Mouse (Mus musculus) neural tube, embryonic 11.5 days (tissue): ENCODE measurements around the gene Stat4. TPM values are rescaled to one million over a fixed set of nuclear protein-coding genes. Genes with fewer than 3 reads are reported as not detected.
A peak's percentile ranks its signal among the peaks of the same experiment; 100 is the strongest.

Source experiments
- ATAC-seq: fragments of 200-750 bp; cut with Nextera tagmentation; 2 replicates; pipeline ENCODE4 v1.8.0; 2017; ENCODE audit warnings: moderate number of reproducible peaks, mild to moderate bottlenecking, moderate TSS enrichment, moderate library complexity; ENCODE audit not compliant: insufficient read depth, low FRiP score, low TSS enrichment
- DNase-seq: peaks from one replicate; pipeline ENCODE4 v3.0.0-alpha.2; 2015; ENCODE audit warnings: low spot score
- H3K27ac ChIP-seq: fragments of 300-500 bp; sonication (generic); 2 replicates; pipeline ENCODE4 v1.5.1; 2014; ENCODE audit warnings: low read depth, mild to moderate bottlenecking, low read length
- H3K27me3 ChIP-seq: fragments of 300-500 bp; sonication (generic); 2 replicates; pipeline ENCODE4 v1.6.1; 2014; ENCODE audit warnings: mild to moderate bottlenecking, low read length, mixed read lengths; ENCODE audit not compliant: control insufficient read depth, insufficient read depth
- H3K36me3 ChIP-seq: fragments of 300-500 bp; sonication (generic); 2 replicates; pipeline ENCODE4 v1.6.1; 2014; ENCODE audit warnings: mild to moderate bottlenecking, low read length, moderate library complexity, mixed read lengths; ENCODE audit not compliant: control insufficient read depth, insufficient read depth
- H3K4me1 ChIP-seq: fragments of 300-500 bp; sonication (generic); 2 replicates; pipeline ENCODE4 v1.6.1; 2014; ENCODE audit warnings: low read length, mixed read lengths; ENCODE audit not compliant: control insufficient read depth, insufficient read depth
- H3K4me2 ChIP-seq: fragments of 300-500 bp; sonication (generic); 2 replicates; pipeline ENCODE4 v1.6.1; 2014; ENCODE audit warnings: low read depth, mild to moderate bottlenecking, moderate library complexity
- H3K4me3 ChIP-seq: fragments of 300-500 bp; sonication (generic); 2 replicates; pipeline ENCODE4 v1.5.1; 2014; ENCODE audit warnings: low read depth, low read length
- H3K9ac ChIP-seq: fragments of 300-500 bp; sonication (generic); 2 replicates; pipeline ENCODE4 v1.6.1; 2014; ENCODE audit warnings: mild to moderate bottlenecking, low read length
- H3K9me3 ChIP-seq: fragments of 300-500 bp; sonication (generic); 2 replicates; pipeline ENCODE4 v1.6.1; 2016; ENCODE audit warnings: low read length; ENCODE audit not compliant: control insufficient read depth
- WGBS: fragments of 180-500 bp; shearing (Covaris S2); extraction: QIAGEN DNeasy Blood & Tissue Kit; methylation state at CpG from one replicate; pipeline ENCODE4 v1.1.7; 2014; 5-methylcytosine and 5-hydroxymethylcytosine counted together
- polyA plus RNA-seq: library from polyadenylated mRNA; unstranded; fragments of >200 nt; fragmentation: Nextera tagmentation; extraction: Ambion mirVana; gene quantifications from 2 replicates; pipeline ENCODE4 v1.2.1, GENCODE M21; 2014

Gene Stat4
- polyA plus RNA-seq, 1 experiment from 2014 or later = 1.1 TPM

GRCm38 (mm10) chr1:52133254-52133653, 146.3 kb downstream of the Stat4 start:
- WGBS = 79% methylated on average over 8 of the region's 8 CpGs
- DNase-seq (no peak), ATAC-seq (no peak)
- Histone ChIP-seq H3K4me3 (no peak overlapping the region), H3K9me3 (no peaks in the 10 kb centered on the region), H3K27me3 (no peaks in the 10 kb centered on the region), H3K9ac (no peak overlapping the region), H3K4me1 (no peaks in the 10 kb centered on the region), H3K4me2 (no peak overlapping the region), H3K27ac (no peak overlapping the region), H3K36me3 (no peaks in the 10 kb centered on the region)

GRCm38 (mm10) chr1:52137292-52137691, 150.3 kb downstream of the Stat4 start:
- H3K4me2 ChIP-seq = no peak overlapping the region
- H3K27me3 ChIP-seq = no peaks in the 10 kb centered on the region
- ATAC-seq (no peak), DNase-seq (peak; percentile 43)
- no peaks in the 10 kb centered on the region for H3K4me1 ChIP-seq
- no peak overlapping the region for H3K27ac ChIP-seq
- no peaks in the 10 kb centered on the region for H3K36me3 ChIP-seq
- H3K9ac ChIP-seq = no peak overlapping the region
- H3K9me3 ChIP-seq = no peaks in the 10 kb centered on the region
- WGBS = 73% methylated on average over 16 of the region's 16 CpGs
- no peak overlapping the region for H3K4me3 ChIP-seq

GRCm38 (mm10) chr1:52140534-52140933, 153.6 kb downstream of the Stat4 start:
- H3K27me3 ChIP-seq = no peaks in the 10 kb centered on the region
- H3K4me2 ChIP-seq = no peak overlapping the region
- no peaks in the 10 kb centered on the region for H3K36me3 ChIP-seq
- no peak for DNase-seq
- no peaks in the 10 kb centered on the region for H3K9me3 ChIP-seq
- no peak overlapping the region for H3K9ac ChIP-seq
- H3K27ac ChIP-seq = no peak overlapping the region
- 89% methylated on average over 9 of the region's 9 CpGs for WGBS
- H3K4me3 ChIP-seq = no peak overlapping the region
- no peak for ATAC-seq
- no peaks in the 10 kb centered on the region for H3K4me1 ChIP-seq

GRCm38 (mm10) chr1:52141482-52141881, 154.5 kb downstream of the Stat4 start:
- H3K9ac ChIP-seq = no peak overlapping the region
- no peaks in the 10 kb centered on the region for H3K27me3 ChIP-seq
- no peak overlapping the region for H3K27ac ChIP-seq
- no peak overlapping the region for H3K4me3 ChIP-seq
- DNase-seq = no peak
- ATAC-seq = no peak
- 72% methylated on average over 3 of the region's 3 CpGs for WGBS
- H3K9me3 ChIP-seq = no peaks in the 10 kb centered on the region
- no peak overlapping the region for H3K4me2 ChIP-seq
- H3K36me3 ChIP-seq = no peaks in the 10 kb centered on the region
- no peaks in the 10 kb centered on the region for H3K4me1 ChIP-seq

GRCm38 (mm10) chr1:52142117-52142516, 155.2 kb downstream of the Stat4 start:
- Histone ChIP-seq H3K36me3 (no peaks in the 10 kb centered on the region), H3K4me1 (no peaks in the 10 kb centered on the region), H3K9me3 (no peaks in the 10 kb centered on the region), H3K9ac (no peak overlapping the region), H3K27ac (no peak overlapping the region), H3K4me2 (no peak overlapping the region), H3K4me3 (no peak overlapping the region), H3K27me3 (no peaks in the 10 kb centered on the region)
- DNase-seq = no peak
- 85% methylated on average over 4 of the region's 4 CpGs for WGBS
- ATAC-seq = no peak

- Histone ChIP-seq H3K4me2 (no peak overlapping the region), H3K4me1 (no peaks in the 10 kb centered on the region), H3K9ac (no peak overlapping the region), H3K36me3 (no peaks in the 10 kb centered on the region), H3K27me3 (no peaks in the 10 kb centered on the region), H3K9me3 (no peaks in the 10 kb centered on the region), H3K27ac (no peak overlapping the region), H3K4me3 (no peak overlapping the region)
- no peak for ATAC-seq
- WGBS = 89% methylated on average over 4 of the region's 4 CpGs
- no peak for DNase-seq
These were observed 156.2 kb downstream of the Stat4 start for GRCm38 (mm10) chr1:52143191-52143590.

GRCm38 (mm10) chr1:52143596-52144156, 156.7 kb downstream of the Stat4 start:
- 89% methylated on average over 7 of the region's 7 CpGs for WGBS
- H3K4me3 ChIP-seq = no peak overlapping the region
- H3K4me2 ChIP-seq = no peak overlapping the region
- H3K9me3 ChIP-seq = no peaks in the 10 kb centered on the region
- H3K9ac ChIP-seq = no peak overlapping the region
- no peak for DNase-seq
- ATAC-seq = no peak
- no peaks in the 10 kb centered on the region for H3K4me1 ChIP-seq
- no peaks in the 10 kb centered on the region for H3K27me3 ChIP-seq
- no peak overlapping the region for H3K27ac ChIP-seq
- no peaks in the 10 kb centered on the region for H3K36me3 ChIP-seq

- Histone ChIP-seq H3K4me1 (peaks cover 1% of the 10 kb centered on the region; the same call in 1 of the 2 replicates), H3K4me2 (no peak overlapping the region), H3K36me3 (no peaks in the 10 kb centered on the region), H3K27me3 (no peaks in the 10 kb centered on the region), H3K27ac (no peak overlapping the region), H3K9me3 (no peaks in the 10 kb centered on the region), H3K9ac (no peak overlapping the region), H3K4me3 (no peak overlapping the region)
- DNase-seq (no peak), ATAC-seq (no peak)
- WGBS = 90% methylated on average over 10 of the region's 10 CpGs
These were observed 158.0 kb downstream of the Stat4 start for GRCm38 (mm10) chr1:52144907-52145306.

- Histone ChIP-seq H3K27ac (no peak overlapping the region), H3K27me3 (no peaks in the 10 kb centered on the region), H3K9ac (no peak overlapping the region), H3K9me3 (no peaks in the 10 kb centered on the region), H3K4me1 (peaks cover 3% of the 10 kb centered on the region; the same call in 1 of the 2 replicates), H3K4me2 (no peak overlapping the region), H3K36me3 (no peaks in the 10 kb centered on the region), H3K4me3 (no peak overlapping the region)
- DNase-seq (peak; percentile 62), ATAC-seq (peak; percentile 67)
- WGBS = 54% methylated on average over 12 of the region's 12 CpGs
These were observed 159.4 kb downstream of the Stat4 start for GRCm38 (mm10) chr1:52146214-52146970.
